Mouse (Mus musculus): ENCODE data around the gene Btbd11. TPM values are rescaled to one million over a fixed set of nuclear protein-coding genes. Genes with fewer than 3 reads are reported as not detected.

Gene Btbd11
- polyA plus RNA-seq, 1 experiment from 2014 or later: 0.39 TPM

GRCm38 (mm10) chr10:85512808-85513207 lies 126.2 kb downstream of the Btbd11 start:
- 67% methylated on average over 5 of the region's 5 CpGs for WGBS
- no peak overlapping the region for H3K4me3 ChIP-seq (ENCODE audit: low read depth, low read length)
- H3K27me3 ChIP-seq (replicated peaks; ENCODE audit: control insufficient read depth, insufficient read depth, low read length): no peaks in the 10 kb centered on the region
- no peak for TF ChIP-seq CTCF (IDR thresholded peaks at IDR 0.05; ENCODE audit: low read depth)
- H3K36me3 ChIP-seq (ENCODE audit: control insufficient read depth, insufficient read depth): no peaks in the 10 kb centered on the region
- H3K27ac ChIP-seq (ENCODE audit: low read depth, low read length): no peak overlapping the region
- ATAC-seq: no peak
- no peak overlapping the region for H3K9ac ChIP-seq (ENCODE audit: low read depth, low read length)
- no peak overlapping the region for H3K4me2 ChIP-seq (replicated peaks; ENCODE audit: low read depth)
- H3K4me1 ChIP-seq (replicated peaks; ENCODE audit: control insufficient read depth, insufficient read depth, low read length): no peaks in the 10 kb centered on the region
- no peaks in the 10 kb centered on the region for H3K9me3 ChIP-seq (ENCODE audit: control insufficient read depth)

- H3K27me3 ChIP-seq (replicated peaks; ENCODE audit: control insufficient read depth, insufficient read depth, low read length): no peaks in the 10 kb centered on the region
- 70% methylated on average over 13 of the region's 13 CpGs for WGBS
- TF ChIP-seq CTCF (IDR thresholded peaks at IDR 0.05; ENCODE audit: low read depth): no peak
- ATAC-seq: no peak
- no peaks in the 10 kb centered on the region for H3K36me3 ChIP-seq (ENCODE audit: control insufficient read depth, insufficient read depth)
- no peak overlapping the region for H3K4me2 ChIP-seq (replicated peaks; ENCODE audit: low read depth)
- H3K9me3 ChIP-seq (ENCODE audit: control insufficient read depth): no peaks in the 10 kb centered on the region
- H3K27ac ChIP-seq (ENCODE audit: low read depth, low read length): no peak overlapping the region
- no peaks in the 10 kb centered on the region for H3K4me1 ChIP-seq (replicated peaks; ENCODE audit: control insufficient read depth, insufficient read depth, low read length)
- H3K9ac ChIP-seq (ENCODE audit: low read depth, low read length): no peak overlapping the region
- H3K4me3 ChIP-seq (ENCODE audit: low read depth, low read length): no peak overlapping the region
Measured at GRCm38 (mm10) chr10:85517223-85518110, 130.9 kb downstream of the Btbd11 start.

- WGBS: 89% methylated on average over 6 of the region's 6 CpGs
Measured at GRCm38 (mm10) chr10:85518111-85518409, 131.4 kb downstream of the Btbd11 start.

GRCm38 (mm10) chr10:85522220-85522760 lies 135.7 kb downstream of the Btbd11 start:
- Histone ChIP-seq H3K4me3 (ENCODE audit: low read depth, low read length) (no peak overlapping the region), H3K4me1 (replicated peaks; ENCODE audit: control insufficient read depth, insufficient read depth, low read length) (no peaks in the 10 kb centered on the region), H3K9me3 (ENCODE audit: control insufficient read depth) (no peaks in the 10 kb centered on the region), H3K27me3 (replicated peaks; ENCODE audit: control insufficient read depth, insufficient read depth, low read length) (no peaks in the 10 kb centered on the region), H3K27ac (ENCODE audit: low read depth, low read length) (no peak overlapping the region), H3K9ac (ENCODE audit: low read depth, low read length) (no peak overlapping the region), H3K4me2 (replicated peaks; ENCODE audit: low read depth) (no peak overlapping the region), H3K36me3 (ENCODE audit: control insufficient read depth, insufficient read depth) (no peaks in the 10 kb centered on the region)
- no peak for ATAC-seq
- no peak for TF ChIP-seq CTCF (IDR thresholded peaks at IDR 0.05; ENCODE audit: low read depth)
- WGBS: 78% methylated on average over 7 of the region's 7 CpGs

More at GRCm38 (mm10) chr10:85518111-85518409, 131.4 kb downstream of the Btbd11 start:
- Histone ChIP-seq H3K27ac (ENCODE audit: low read depth, low read length) (no peak overlapping the region), H3K27me3 (replicated peaks; ENCODE audit: control insufficient read depth, insufficient read depth, low read length) (no peaks in the 10 kb centered on the region), H3K9me3 (ENCODE audit: control insufficient read depth) (no peaks in the 10 kb centered on the region), H3K4me3 (ENCODE audit: low read depth, low read length) (no peak overlapping the region), H3K9ac (ENCODE audit: low read depth, low read length) (no peak overlapping the region), H3K36me3 (ENCODE audit: control insufficient read depth, insufficient read depth) (no peaks in the 10 kb centered on the region), H3K4me1 (replicated peaks; ENCODE audit: control insufficient read depth, insufficient read depth, low read length) (no peaks in the 10 kb centered on the region), H3K4me2 (replicated peaks; ENCODE audit: low read depth) (no peak overlapping the region)
- TF ChIP-seq CTCF (IDR thresholded peaks at IDR 0.05; ENCODE audit: low read depth): no peak
- no peak for ATAC-seq

GRCm38 (mm10) chr10:85525267-85526015 lies 138.8 kb downstream of the Btbd11 start:
- no peak overlapping the region for H3K4me3 ChIP-seq (ENCODE audit: low read depth, low read length)
- H3K9ac ChIP-seq (ENCODE audit: low read depth, low read length): no peak overlapping the region
- no peaks in the 10 kb centered on the region for H3K36me3 ChIP-seq (ENCODE audit: control insufficient read depth, insufficient read depth)
- H3K4me1 ChIP-seq (replicated peaks; ENCODE audit: control insufficient read depth, insufficient read depth, low read length): no peaks in the 10 kb centered on the region
- no peak for ATAC-seq
- WGBS: 51% methylated on average over 7 of the region's 7 CpGs
- TF ChIP-seq CTCF (IDR thresholded peaks at IDR 0.05; ENCODE audit: low read depth): no peak
- no peaks in the 10 kb centered on the region for H3K9me3 ChIP-seq (ENCODE audit: control insufficient read depth)
- no peaks in the 10 kb centered on the region for H3K27me3 ChIP-seq (replicated peaks; ENCODE audit: control insufficient read depth, insufficient read depth, low read length)
- H3K27ac ChIP-seq (ENCODE audit: low read depth, low read length): no peak overlapping the region
- H3K4me2 ChIP-seq (replicated peaks; ENCODE audit: low read depth): no peak overlapping the region

- no peak for TF ChIP-seq CTCF (IDR thresholded peaks at IDR 0.05; ENCODE audit: low read depth)
- H3K9me3 ChIP-seq (ENCODE audit: control insufficient read depth): no peaks in the 10 kb centered on the region
- no peak for ATAC-seq
- no peaks in the 10 kb centered on the region for H3K4me1 ChIP-seq (replicated peaks; ENCODE audit: control insufficient read depth, insufficient read depth, low read length)
- H3K4me2 ChIP-seq (replicated peaks; ENCODE audit: low read depth): no peak overlapping the region
- H3K27ac ChIP-seq (ENCODE audit: low read depth, low read length): no peak overlapping the region
- H3K36me3 ChIP-seq (ENCODE audit: control insufficient read depth, insufficient read depth): no peaks in the 10 kb centered on the region
- no peak overlapping the region for H3K9ac ChIP-seq (ENCODE audit: low read depth, low read length)
- H3K4me3 ChIP-seq (ENCODE audit: low read depth, low read length): no peak overlapping the region
- 84% methylated on average over 2 of the region's 2 CpGs for WGBS
- no peaks in the 10 kb centered on the region for H3K27me3 ChIP-seq (replicated peaks; ENCODE audit: control insufficient read depth, insufficient read depth, low read length)
Measured at GRCm38 (mm10) chr10:85526657-85527056, 140.0 kb downstream of the Btbd11 start.
